Mouse (Mus musculus): ENCODE data around the gene Ppp1r9b.
A peak's percentile ranks its signal among the peaks of the same experiment; 100 is the strongest.

The Ppp1r9b gene

GRCm38 (mm10) chr11:95043060-95043459 lies 52.2 kb downstream of the Ppp1r9b start:
- no peak for DNase-seq (ENCODE audit: low read depth in 2 of 2, low spot score in 2 of 2)

DNA sequence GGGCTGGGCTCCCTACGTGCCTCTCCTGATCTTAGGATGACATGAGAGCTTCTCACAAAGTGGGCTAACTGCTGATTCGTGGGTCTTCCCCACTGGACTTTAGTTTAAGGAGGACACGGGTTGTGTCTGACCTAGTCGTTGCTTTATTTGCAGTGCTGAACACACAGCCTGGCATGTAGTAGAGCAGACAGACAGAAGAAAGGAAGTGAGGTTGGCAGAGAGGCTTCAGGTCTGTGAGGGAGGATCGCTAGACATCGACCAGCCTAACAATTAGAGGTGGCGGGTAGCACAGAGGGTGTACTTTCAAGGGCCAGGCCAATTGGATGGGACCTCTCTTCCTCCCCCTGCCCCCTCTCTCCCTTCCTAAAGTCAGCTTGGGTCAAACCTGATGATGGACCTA lies 52.8 kb downstream of the Ppp1r9b start:
- DNase-seq (ENCODE audit: low read depth in 2 of 2, low spot score in 2 of 2): no peak

GRCm38 (mm10) chr11:95044185-95044870 lies 53.5 kb downstream of the Ppp1r9b start:
- no peak for DNase-seq (ENCODE audit: low read depth in 2 of 2, low spot score in 2 of 2)

GRCm38 (mm10) chr11:95046980-95047680 lies 56.3 kb downstream of the Ppp1r9b start:
- DNase-seq (ENCODE audit: low read depth in 2 of 2, low spot score in 2 of 2): peak; percentile 46 to 62

DNA sequence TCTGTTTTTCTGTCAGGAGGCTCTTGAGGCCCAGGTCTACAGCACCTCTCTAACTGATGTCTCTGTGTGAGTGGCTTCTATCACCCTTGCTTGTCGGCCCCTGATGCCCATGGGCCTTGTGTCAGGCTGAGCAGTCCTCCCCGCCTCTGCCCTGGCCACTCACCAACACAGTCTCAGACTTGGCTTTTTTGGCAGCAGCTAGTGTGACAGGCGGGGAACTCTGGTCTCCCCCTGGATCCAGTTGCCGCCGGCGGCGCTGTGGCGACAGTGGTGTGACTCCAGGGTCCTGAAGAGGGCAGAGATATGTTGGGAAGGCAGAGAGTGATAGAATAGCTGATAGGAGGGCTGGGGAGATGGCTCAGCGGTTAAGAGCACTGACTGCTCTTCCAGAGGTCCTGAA lies 62.2 kb downstream of the Ppp1r9b start:
- no peak for DNase-seq (ENCODE audit: low read depth in 2 of 2, low spot score in 2 of 2)

Data from CD8-positive naive resting alpha-beta T cell, adult 2 months (primary cell).